Mouse (Mus musculus) CD8-positive naive resting alpha-beta T cell, adult 2 months (primary cell): ENCODE measurements around the gene Myom1.

Source experiments
- DNase-seq, 2 experiments: peaks; one replicate each; pipeline ENCODE4 v3.0.0; 2022; ENCODE audit warnings: low read depth in 2 of 2, low spot score in 2 of 2

The Myom1 gene

DNA sequence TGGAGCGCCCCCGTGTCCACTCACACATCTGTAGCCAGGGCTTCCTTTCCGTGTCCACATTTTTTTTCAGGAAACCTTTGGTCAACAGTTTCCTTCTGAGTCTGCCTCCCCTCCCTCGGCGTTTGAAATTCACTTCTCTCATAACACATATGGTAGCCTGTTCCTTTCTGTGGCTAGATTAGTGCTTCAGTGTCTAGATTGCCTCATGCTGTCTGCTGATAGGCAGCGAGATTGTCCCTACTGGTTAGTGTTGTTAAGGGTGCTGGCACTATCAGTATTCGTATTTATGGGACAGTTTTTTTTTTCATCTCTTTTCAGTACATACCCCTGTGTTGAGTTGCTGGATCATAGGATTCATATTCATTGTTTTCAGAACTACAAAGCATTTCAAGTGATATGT is 54.0 kb downstream of the Myom1 start:
- no peak for DNase-seq

DNA sequence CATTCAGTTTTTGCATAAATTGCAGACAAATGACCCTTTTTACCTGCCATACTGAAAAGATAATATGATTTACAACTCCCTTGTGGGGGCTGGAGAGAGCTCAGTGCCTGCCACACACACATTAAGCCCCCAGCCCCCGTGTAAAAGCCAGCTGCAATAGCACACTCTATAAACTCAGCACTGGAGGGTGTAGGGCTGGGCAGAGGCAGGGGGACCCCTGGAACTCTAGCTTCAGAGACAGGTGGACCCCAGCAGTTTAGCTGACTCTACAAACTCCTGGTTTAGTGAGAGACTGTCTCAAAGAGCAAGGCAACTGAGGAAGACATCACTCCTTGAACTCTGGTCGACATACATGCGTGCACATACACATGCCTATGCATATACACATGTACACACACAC is 55.3 kb downstream of the Myom1 start:
- no peak for DNase-seq

DNA sequence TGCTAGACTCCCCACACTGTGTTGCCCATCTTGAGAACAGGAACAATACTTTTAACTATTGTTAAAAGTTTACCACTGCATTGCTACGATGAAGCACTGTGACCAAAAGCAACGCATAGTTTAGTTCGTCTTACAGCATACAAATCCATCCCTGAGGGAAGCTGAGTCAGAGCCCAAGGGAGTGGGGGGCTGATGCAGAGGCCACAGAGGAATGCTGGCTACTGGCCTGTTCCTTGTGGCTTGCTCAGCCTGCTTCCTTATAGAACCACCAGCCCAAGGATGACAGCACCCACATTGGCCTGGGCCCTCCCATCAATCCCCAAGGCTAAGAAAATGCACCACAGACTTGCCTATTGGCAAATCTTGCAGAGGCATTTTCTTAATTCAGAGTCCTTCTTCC is 56.8 kb downstream of the Myom1 start:
- no peak for DNase-seq

DNA sequence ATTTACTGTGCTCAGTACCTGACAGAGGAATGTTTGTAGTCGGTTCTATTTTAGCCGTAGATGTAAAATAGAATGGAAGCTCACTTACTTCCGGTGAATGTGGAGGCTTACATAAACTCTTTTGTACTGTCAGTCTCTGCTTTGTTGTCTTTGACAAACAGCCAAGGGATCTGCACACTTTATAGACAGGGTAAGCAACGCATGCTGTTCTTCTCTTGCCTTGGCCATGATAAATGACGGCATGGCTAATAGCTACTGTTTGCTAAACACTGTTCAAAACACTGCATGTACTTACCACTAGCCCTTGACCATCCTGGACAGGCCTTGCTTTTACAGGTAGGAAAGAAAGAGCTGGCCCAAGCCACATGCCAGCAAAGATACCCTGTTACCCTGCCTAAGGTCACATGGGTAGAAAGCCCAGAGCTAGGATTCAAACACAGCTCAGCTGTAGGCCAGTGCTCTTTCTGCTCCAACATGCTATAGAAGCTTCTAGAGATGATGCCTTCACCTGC is 59.7 kb downstream of the Myom1 start:
- DNase-seq = no peak

DNA sequence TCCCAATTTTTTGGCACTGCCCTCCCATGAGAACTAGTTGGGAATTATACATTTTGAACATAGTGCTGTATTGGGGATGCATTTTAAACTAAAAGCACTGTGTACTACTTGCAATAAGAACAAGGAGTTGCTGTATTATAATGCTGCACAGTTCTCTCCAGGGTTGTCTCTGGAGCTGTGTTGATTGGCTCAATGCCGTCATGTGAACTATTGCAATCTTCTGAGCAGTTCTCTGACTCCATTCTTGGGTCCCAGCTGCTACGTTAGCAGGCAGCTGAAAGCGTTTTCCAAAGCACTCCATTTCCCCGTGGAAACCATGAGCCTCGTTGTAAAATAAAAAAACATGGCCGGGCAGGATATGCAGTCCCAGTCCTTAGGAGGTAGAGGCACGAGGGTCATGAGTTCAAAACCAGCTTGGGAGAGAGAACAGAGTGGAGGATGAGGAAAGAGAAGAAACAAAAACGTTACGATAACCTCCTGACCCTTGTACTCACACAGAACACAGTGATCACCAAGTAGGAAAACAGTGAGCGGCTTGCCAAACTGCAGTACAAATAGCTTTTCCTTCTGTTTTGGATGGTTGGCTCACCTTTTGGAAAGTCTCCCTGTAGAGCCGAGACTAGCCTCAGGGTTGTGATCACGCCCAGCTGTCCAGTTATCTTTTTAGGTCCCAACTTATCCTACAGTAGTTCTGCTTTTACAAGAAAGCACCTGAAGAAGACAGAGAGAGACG is 60.6 kb downstream of the Myom1 start:
- no peak for DNase-seq

DNA sequence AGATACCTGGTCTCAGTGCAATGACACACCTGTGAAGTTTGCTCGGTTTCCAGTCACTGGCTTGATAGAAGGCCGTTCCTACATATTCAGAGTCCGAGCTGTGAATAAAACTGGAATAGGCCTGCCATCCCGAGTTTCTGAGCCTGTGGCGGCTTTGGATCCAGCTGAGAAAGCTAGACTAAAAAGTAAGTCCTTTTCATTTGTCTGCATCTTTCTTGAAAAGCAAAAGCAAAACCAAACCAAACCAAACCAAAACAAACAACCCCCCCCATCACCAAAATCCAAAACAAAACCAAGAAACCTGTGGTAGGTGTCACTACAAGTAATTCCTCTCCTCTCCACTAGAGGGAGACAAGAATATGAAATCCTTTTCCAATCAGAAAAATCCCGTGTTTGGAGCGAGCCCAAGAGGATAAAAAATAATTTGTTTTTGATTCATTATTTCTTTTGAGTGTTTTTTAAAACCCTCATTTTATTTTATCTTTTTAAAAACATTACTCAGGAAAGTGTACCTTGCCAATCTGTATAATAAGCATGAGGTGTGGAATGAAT is 62.1 kb downstream of the Myom1 start:
- DNase-seq = peak in 1 of 2 experiments; percentile 3

DNA sequence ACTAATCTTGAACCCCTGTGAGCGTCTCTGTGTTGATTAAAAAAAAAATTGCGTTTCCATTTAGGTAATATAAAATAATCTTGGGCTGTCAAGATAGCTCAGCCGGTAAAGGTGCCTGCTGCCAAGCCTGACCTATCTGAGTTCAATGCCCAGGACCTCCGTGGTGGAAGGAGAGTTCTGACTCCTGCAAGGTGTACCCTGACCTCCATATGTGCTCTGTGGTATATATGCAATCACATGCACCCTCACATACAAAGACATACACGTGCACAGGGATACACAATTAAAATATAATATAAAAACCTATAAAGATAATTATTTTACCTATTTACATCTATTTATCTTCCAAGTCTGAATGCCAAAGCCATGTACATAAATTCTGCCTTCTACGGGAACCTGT is 62.7 kb downstream of the Myom1 start:
- DNase-seq = no peak

DNA sequence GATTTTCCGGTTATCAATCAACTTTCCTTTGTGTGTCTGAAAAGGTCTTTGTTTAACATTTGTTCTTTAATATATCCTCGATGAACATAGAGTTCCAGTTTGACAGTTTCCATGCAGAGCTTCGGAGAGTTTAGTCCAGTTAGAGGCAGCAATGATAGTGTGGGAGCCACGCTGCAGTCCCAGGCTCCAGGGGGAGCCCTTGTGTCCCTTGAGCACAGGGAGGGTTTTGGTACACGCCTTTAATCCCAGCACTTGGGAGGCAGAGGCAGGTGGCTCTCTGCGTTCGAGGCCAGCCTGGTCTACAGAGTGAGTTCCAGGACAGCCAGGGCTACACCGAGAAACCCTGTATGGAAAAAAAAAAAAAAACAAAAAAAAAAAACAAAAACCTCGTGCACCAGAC is 66.7 kb downstream of the Myom1 start:
- DNase-seq = no peak

DNA sequence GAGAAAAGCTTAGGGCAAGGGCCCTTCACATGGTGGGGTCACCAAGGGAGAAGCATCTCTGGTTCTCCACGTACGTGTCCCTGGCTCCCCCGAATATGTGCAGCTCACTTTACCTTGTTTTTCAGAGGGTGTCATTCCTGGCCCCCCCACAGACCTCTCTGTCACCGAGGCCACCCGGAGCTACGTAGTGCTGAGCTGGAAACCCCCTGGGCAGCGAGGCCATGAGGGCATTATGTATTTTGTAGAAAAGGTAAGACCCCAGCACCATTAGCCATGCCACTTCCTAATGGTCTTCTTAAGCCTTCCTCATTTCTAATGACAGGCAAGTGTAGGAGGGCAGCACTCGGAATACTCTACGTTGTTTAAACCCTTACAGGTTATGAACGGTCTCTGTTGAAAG is 69.5 kb downstream of the Myom1 start:
- no peak for DNase-seq

DNA sequence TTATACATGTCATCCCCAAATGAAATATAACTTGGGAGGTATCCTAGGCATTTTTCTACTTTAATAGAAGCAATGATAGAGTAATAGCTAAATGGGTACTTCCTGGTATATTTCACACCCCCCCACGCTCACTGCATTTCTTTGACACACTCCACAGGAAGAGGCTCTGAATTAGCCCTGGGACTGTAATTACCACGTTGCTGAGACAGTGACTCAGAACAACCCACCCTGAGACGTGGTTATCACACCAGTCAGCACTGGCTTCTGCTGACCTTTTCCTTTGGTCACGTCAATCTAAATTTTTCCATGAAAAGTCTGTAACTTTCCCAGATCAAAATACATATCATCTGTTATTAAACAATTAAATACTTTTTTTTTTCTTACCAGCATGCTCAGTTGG is 72.0 kb downstream of the Myom1 start:
- DNase-seq = no peak

DNA sequence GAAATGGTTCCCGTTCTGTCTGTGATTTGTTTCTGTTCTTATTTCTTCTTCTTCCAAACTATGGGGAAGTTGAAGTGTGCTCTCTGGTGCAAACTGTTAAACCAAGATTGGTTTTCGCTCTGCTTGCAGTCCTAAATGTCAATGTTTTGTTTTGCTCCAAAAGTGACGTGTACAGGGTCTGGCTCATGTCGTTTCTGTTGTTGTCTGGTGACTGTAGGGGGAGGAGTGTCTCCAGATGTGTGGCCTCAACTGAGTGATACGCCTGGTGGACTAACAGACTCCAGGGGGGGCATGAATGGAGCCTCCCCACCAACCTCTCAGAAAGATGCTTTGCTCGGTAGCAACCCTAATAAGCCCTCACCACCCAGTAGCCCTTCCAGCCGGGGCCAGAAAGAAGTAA is 79.6 kb downstream of the Myom1 start:
- no peak for DNase-seq

DNA sequence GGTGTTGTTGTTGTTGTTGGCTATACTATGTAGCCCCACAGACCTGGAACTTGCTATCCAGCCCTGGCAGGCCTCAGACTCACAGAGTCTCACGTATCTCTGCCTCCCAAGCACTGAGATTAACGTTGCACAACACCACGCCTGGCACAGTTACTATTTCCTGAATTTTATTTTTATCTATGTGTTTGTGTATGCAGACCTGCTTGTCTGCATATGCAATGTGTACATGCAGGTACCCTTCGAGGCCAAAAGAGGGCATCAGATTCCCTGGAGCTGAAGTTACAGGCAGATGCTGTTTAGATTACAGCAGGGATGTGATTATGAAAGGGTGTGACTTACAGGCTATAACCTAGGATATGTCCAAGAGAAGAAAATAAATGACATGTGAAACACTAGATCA is 84.5 kb downstream of the Myom1 start:
- no peak for DNase-seq

DNA sequence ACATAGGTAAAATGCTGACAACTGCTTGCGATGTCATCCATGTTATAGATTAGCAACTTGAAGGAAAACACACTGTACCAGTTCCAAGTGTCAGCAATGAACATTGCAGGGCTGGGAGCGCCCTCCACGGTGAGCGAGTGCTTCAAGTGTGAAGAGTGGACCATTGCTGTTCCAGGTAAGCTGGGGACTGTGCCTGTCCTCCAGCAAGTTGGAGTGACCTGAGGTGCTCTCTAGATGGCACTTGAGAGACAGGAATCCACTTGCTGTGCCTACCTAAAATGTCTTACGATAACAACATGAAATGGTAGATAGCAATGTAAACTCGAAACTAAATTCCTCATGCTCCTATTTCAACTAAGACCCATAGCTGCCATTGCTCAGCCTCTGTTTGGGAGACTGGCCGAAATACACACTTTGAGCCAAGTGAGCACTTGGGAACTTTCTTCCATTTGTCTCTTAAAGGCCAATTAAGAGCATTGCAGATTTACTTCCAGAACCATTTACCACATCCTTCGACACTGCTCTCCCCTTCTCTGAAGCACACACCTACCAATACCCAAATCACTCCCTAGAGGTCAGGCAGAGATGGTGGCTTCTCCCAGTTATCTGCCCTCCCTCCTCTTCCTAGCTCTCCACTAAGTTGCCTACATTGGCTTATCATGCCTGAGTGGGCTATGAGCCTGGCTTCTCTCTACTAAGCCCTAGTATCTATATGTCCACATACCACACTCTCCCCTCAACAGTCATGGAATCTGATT is 85.1 kb downstream of the Myom1 start:
- DNase-seq = no peak

DNA sequence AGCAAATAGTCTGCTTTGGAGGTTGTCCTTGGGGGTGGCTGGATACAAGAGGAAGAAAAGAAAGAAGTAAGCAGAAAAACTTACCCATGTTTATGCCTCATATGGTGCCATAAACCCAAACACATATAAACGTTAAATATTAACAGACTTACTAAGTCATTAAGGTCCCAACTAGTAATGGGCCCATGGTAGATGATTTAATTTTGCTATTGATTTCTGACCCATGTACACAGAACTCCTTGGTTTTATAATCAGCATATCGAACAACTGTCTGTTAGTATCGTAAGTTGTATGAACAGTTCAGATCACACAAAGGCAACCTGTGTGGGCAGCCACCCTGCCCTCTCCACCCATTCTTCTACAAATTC is 85.7 kb downstream of the Myom1 start:
- DNase-seq = no peak

DNA sequence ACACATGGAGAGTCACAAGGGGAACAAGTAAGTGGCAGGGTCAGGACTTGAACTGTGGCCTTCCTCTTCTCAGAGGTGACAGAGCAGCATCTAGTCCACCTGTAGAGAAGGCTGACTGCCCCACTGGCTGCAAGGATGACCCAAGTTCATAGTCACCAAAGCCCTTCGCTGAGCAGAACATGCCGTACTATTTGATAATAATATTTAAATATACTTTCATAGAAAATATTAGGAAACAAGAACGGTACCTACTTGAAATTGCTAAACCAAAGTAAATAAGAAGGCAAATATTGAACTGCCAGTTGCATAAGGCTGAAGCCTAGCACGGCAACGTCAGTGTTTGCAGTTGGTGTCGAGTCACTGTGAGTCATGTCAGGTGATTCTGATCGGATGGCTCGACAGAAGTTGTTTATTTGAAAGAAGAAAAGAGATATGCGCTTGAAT is 86.6 kb downstream of the Myom1 start:
- DNase-seq = no peak

DNA sequence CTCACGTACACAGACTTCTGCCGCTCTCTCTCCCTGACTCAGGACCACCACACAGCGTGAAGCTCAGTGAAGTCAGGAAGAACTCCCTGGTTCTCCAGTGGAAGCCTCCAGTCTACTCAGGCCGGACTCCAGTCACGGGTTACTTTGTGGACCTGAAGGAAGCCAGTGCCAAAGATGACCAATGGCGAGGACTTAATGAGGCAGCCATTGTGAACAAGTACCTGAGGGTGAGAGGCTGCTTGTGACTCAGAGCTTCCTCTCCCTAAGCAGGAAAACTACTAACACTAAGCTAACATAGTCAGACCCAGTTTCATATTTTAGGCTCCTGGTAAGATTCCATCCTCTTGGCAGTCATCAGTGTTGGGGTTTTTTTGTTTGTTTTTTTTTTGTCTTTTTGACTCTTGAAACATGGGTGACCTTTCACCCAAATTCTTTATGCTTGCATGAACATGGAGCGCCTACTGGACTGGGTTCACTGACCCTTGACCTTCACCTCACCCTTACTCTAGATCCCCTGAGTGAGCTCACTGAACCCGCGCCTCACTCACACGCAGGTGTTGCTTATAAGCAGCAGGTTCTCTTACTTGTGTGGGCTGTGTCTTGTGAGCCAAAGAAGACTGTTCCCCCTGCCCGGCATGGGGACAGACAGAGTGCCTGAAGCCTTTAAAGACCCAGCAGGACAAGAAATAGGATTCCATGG is 87.5 kb downstream of the Myom1 start:
- DNase-seq = no peak

DNA sequence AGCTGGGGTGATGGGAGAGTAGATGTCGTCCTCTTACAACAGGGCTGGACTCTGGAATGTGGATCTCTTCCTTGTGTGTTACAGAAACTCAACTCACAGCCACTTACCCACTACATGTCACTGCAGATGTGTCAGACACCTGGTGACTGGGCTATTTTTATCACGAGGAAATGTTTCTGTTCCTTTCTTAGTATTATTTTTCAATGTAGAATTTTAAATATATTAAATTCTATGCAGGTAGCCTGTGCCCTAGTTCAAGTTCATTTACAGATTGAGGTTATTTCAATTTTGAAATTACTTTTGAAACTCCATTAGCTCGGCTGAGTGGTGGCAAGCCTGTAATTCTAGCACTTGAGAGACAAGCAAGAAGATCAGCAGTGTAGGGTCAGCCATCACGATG is 88.6 kb downstream of the Myom1 start:
- no peak for DNase-seq

DNA sequence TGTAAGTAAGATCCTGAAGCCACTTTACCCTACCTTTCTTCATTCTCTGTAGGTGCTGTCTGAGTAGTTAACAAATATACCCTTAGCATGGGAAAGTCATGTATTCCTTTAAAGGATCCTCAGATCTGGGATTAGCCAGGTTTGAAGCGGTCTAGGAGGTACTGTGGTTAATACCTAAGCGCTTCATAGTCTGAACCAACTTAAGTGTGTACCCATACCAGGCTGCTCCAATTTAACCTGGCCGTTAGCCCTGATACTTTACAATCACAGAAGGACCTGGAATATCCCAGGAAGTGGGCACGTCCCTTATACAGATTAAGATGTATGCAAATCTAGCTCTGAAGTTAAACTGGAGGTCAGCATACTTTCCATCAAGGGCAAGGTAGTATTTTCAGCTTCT is 89.9 kb downstream of the Myom1 start:
- no peak for DNase-seq

DNA sequence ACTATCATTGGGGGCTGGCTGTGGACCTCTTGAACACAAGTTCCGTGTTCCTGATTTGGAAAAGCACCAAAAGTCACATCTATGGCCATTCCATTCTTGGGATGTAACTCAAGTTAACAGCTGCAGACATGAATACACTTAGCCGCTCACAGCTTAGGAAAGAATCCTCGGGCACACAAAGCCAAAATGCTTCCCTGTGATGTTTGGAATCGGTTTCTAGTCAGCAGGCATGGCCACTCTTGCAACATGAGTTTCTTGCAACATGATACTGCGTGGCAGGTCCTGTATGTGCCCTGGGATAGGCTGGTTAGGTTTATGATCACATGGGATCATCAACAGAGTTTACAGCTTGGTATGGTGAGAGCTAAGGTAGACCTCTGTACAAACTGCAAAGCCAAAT is 91.4 kb downstream of the Myom1 start:
- no peak for DNase-seq

DNA sequence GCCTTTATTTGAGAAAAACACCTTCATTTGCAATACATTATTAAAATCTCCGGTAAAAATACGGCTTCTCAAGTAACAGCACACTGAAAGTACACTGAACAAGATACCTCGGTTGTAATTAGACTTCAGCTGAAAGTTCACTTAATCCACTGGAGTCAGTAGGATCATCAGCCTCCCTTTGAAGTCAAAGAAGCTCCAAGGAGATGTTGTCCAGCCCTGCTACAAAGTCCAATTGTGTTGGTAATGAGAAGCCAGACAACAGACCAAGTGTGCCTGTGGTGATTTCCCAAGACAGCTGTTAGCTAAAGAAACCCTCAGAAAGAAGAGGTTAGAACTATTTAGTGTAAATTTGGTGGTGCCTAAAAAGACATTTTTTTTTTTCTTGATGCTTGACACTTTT is 92.0 kb downstream of the Myom1 start:
- DNase-seq = no peak

DNA sequence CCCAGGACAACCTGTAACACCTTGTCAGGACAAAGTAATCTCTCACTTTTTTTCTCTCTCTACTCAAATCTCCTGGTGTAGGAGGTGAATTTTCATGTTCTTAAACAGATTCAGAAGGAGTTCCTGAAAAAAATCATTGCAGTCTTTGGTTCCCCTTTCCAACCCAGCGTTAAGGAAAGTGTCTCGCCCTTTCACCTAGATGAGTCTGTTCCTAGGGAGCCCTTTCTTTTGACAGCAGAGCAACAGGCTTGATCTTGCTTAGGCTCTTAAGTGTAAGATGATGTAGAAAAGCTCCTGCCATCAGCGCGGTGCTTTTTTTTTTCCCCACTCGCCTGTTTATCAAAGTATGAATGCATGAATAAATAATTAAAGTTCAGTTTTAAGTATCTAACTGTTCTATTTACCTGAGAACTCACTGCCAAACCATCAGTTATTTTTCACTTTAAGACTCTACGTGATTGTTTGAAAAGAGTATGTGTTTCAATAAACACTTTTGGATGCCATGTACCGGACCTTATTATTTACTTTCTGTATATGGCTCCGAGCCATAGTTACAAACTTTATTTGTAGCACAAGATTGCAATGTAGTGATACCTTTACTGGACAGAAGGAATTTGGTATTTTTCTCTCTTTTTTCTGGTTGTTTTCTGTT is 94.2 kb downstream of the Myom1 start:
- DNase-seq = no peak
